16 mouse cellular contexts compared by ENCODE assay signal in the genomic region with DNA sequence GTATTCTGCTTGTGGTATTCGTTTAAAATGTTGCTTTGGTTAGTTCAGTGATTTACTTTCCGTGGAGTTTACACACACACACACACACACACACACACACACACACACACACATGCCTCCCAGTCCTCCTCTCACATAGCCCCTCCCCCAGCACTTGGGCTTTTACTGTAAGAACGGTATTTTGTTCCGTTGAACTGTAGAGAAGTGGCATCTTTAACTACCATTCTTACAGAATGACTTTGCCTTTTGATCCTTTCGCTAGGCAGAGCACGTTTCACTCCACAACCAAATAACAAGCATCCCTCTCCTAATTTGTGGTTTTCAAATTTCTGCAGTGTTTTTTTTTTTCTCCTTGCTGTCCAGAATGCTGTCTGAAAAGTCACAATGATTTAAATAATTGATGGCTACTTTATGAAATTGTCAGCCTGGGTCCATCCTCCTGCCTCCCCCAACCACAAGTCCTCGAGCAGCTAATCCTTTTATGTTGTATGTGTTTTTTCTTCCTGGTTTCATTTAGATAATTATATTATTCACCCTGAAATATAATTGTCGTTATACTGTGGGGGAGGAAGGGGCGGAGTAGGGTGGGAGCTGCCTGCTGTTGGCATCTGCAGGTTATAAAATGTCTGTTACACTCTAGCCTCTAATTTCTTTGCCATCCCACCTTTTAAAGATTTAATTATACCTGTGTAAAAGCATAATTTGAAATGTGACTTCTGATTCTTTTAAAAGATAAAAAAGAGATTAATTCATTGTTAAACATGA.
DNase-seq lines count a peak whose midpoint lies in the region; ATAC-seq and TF ChIP-seq lines count a peak whose summit lies in the region.
"Had no signal": no experiment of that assay in that cellular context is flagged by ENCODE, and none has a peak within 500 bp of the region (broad histone marks: within the 10 kb centered on the region; RNA-seq: fewer than 3 reads in every experiment).

No protein-coding gene starts in this region.

- TF ChIP-seq CTCF in CH12.LX (conservative IDR thresholded peaks at IDR 0.05 in 1 of 2, IDR thresholded peaks at IDR 0.05 in 1 of 2; ENCODE audit: low read depth in 2 of 2, low read length in 2 of 2), result no peak

- H3K4me1 ChIP-seq in midbrain, embryonic 12.5 days, result 0 out of 2 replicates have a peak, but pooled peaks cover 3% of the 10 kb centered on the region
- 0 out of 2 replicates have a peak, but pooled peaks cover 9% of the 10 kb centered on the region for H3K4me1 ChIP-seq in midbrain, embryonic 13.5 days (replicated peaks)
- H3K4me1 ChIP-seq in CH12.LX (ENCODE audit: control insufficient read depth in 1 of 2, insufficient read depth in 2 of 2), result no peaks in the 10 kb centered on the region
- H3K4me1 ChIP-seq: limb, embryonic 15.5 days had no signal

- TF ChIP-seq EP300 in CH12.LX (IDR thresholded peaks at IDR 0.05; ENCODE audit: low read length), result no peak

- no peaks in the 10 kb centered on the region for H3K27me3 ChIP-seq in midbrain, embryonic 12.5 days
- no peaks in the 10 kb centered on the region for H3K27me3 ChIP-seq in midbrain, embryonic 13.5 days
- no peaks in the 10 kb centered on the region for H3K27me3 ChIP-seq in CH12.LX (replicated peaks)
- H3K27me3 ChIP-seq: embryonic facial prominence, embryonic 13.5 days; limb, embryonic 15.5 days had no signal

- no peak overlapping the region for H3K4me3 ChIP-seq in midbrain, embryonic 12.5 days
- no peak overlapping the region for H3K4me3 ChIP-seq in midbrain, embryonic 13.5 days (replicated peaks)
- no peak overlapping the region for H3K4me3 ChIP-seq in CH12.LX (replicated peaks in 1 of 3; ENCODE audit: low read depth in 2 of 3, low read length in 2 of 3, poor library complexity in 1 of 3)
- H3K4me3 ChIP-seq: embryonic facial prominence, embryonic 13.5 days; limb, embryonic 15.5 days had no signal

- no peak overlapping the region for H3K9ac ChIP-seq in midbrain, embryonic 12.5 days (replicated peaks)
- no peak overlapping the region for H3K9ac ChIP-seq in midbrain, embryonic 13.5 days (replicated peaks)
- no peak overlapping the region for H3K9ac ChIP-seq in CH12.LX (ENCODE audit: insufficient read depth, low read depth)
- H3K9ac ChIP-seq: embryonic facial prominence, embryonic 13.5 days; limb, embryonic 15.5 days had no signal

- intact Hi-C loops in left cerebral cortex, postnatal 14 days (cut with DNase I), result no loop called here

- dilution Hi-C loops in CH12.LX (cut with MboI; ENCODE audit: extremely low pct_ligation_motif_present, extremely low pct_unique_long_range_greater_than_20kb, low sequenced_read_pairs), result no loop called here

- in situ Hi-C loops in CH12.LX (cut with MboI; ENCODE audit: low pct_ligation_motif_present, low pct_unique_long_range_greater_than_20kb, low sequenced_read_pairs), result no loop called here

- no peaks in the 10 kb centered on the region for H3K79me2 ChIP-seq in CH12.LX (replicated peaks; ENCODE audit: control insufficient read depth, extremely low read depth, insufficient read depth, poor library complexity, severe bottlenecking)

- DNase-seq in CH12.LX (ENCODE audit: extremely low read depth), result peak; percentile 3
- DNase-seq in Muller cell, postnatal 12 days (ENCODE audit: inconsistent ontology term), result peak; percentile 80
- peak; percentile 26 for DNase-seq in retina, postnatal 1 day
- no peak for DNase-seq in left cerebral cortex, postnatal 14 days (ENCODE audit: low spot score in 2 of 2)
- no peak for DNase-seq in adrenal gland, adult (ENCODE audit: inconsistent age in 2 of 2, low spot score in 1 of 2)
- DNase-seq: adrenal gland, postnatal 36 days; cerebellum, adult 9-10 months; heart, postnatal 4 days; kidney, adult 9 months; lung, postnatal 10 days; right cerebral cortex, postnatal 25 days had no signal

- no peak for ATAC-seq in midbrain, embryonic 12.5 days (ENCODE audit: low FRiP score, low read depth)
- no peak for ATAC-seq in midbrain, embryonic 13.5 days

- WGBS in midbrain, embryonic 12.5 days, result 77% methylated on average over 9 of the region's 9 CpGs
- WGBS in midbrain, embryonic 13.5 days, result 63% methylated on average over 9 of the region's 9 CpGs

- H3K27ac ChIP-seq in midbrain, embryonic 12.5 days (replicated peaks), result peak overlapping the region; percentile 20; the same call in 1 of the 2 replicates
- no peak overlapping the region for H3K27ac ChIP-seq in midbrain, embryonic 13.5 days
- H3K27ac ChIP-seq in CH12.LX (ENCODE audit: insufficient read depth, low read depth), result no peak overlapping the region
- H3K27ac ChIP-seq: embryonic facial prominence, embryonic 13.5 days; limb, embryonic 15.5 days; stomach, postnatal 0 days had no signal

- no peaks in the 10 kb centered on the region for H3K9me3 ChIP-seq in midbrain, embryonic 12.5 days
- H3K9me3 ChIP-seq in midbrain, embryonic 13.5 days, result no peaks in the 10 kb centered on the region
- H3K9me3 ChIP-seq in CH12.LX (replicated peaks; ENCODE audit: low read length), result no peaks in the 10 kb centered on the region
- H3K9me3 ChIP-seq: embryonic facial prominence, embryonic 13.5 days; limb, embryonic 15.5 days had no signal

- no peak for TF ChIP-seq RAD21 in CH12.LX (IDR thresholded peaks at IDR 0.05; ENCODE audit: low read depth, low read length)

- no peak overlapping the region for H3K4me2 ChIP-seq in midbrain, embryonic 12.5 days (replicated peaks)
- no peak overlapping the region for H3K4me2 ChIP-seq in midbrain, embryonic 13.5 days (replicated peaks)
- no peak overlapping the region for H3K4me2 ChIP-seq in CH12.LX (ENCODE audit: insufficient read depth, low read depth, poor library complexity, severe bottlenecking)
- H3K4me2 ChIP-seq: embryonic facial prominence, embryonic 13.5 days; limb, embryonic 15.5 days had no signal

- no peaks in the 10 kb centered on the region for H3K36me3 ChIP-seq in midbrain, embryonic 12.5 days
- H3K36me3 ChIP-seq in midbrain, embryonic 13.5 days, result no peaks in the 10 kb centered on the region
- H3K36me3 ChIP-seq in CH12.LX (replicated peaks in 1 of 2; ENCODE audit: control insufficient read depth in 1 of 2, insufficient read depth in 1 of 2, low read length in 1 of 2), result no peaks in the 10 kb centered on the region
- H3K36me3 ChIP-seq: embryonic facial prominence, embryonic 13.5 days; limb, embryonic 15.5 days had no signal

- no peak for TF ChIP-seq POLR2A in CH12.LX (IDR thresholded peaks at IDR 0.05; ENCODE audit: low read depth, low read length)

TF ChIP-seq in CH12.LX, 34 proteins besides CTCF, POLR2A, EP300 and RAD21:
- TF ChIP-seq BHLHE40 (IDR thresholded peaks at IDR 0.05; ENCODE audit: low read depth, low read length) (peak; percentile 25; the same call in 1 of the 2 replicates), USF1 (IDR thresholded peaks at IDR 0.05; ENCODE audit: low read depth, low read length) (no peak)

Comparison
In these comparisons a context has a peak if more than half of its experiments do, and no peak if none do; other contexts are left out.
1. DNase-seq: peak in CH12.LX (single experiment), Muller cell, postnatal 12 days (single experiment) and retina, postnatal 1 day (single experiment); none in left cerebral cortex, postnatal 14 days (0 of 2) and adrenal gland, adult (0 of 2).